In the genomic region with DNA sequence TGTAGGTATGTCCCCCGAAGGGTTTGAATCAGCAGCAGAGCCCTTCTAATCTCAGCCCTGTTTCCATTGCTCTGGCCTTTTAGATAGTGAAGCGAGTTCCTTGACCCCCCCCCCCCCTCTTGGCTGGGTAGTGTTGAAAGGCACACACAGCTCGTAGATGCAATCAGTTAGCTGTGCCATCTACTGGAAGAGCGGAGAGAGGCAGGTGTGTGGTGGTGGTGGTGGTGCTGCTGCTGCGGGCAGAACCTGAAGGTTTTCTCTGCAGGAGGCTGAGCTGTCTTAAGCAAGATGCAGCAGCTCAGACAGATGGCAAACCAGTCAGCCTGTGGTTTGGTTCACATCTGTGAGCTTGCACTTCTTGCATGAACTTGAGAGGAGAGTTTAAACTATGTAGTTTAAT, we compare ENCODE assay signal across 11 mouse cellular contexts. TPM values are rescaled to one million over a fixed set of nuclear protein-coding genes. Genes with fewer than 3 reads are reported as not detected.
DNase-seq lines count a peak whose midpoint lies in the region; ATAC-seq and TF ChIP-seq lines count a peak whose summit lies in the region.
"Had no signal": no experiment of that assay in that cellular context is flagged by ENCODE, and none has a peak within 500 bp of the region (broad histone marks: within the 10 kb centered on the region; RNA-seq: fewer than 3 reads in every experiment).

No protein-coding gene starts in this region.

- ATAC-seq in intestine, embryonic 16.5 days = 0 out of 2 replicates have a peak, but pooled peaks have one; percentile 38
- no peak for ATAC-seq in intestine, embryonic 15.5 days
- 0 out of 2 replicates have a peak, but pooled peaks have one; percentile 49 for ATAC-seq in megakaryocyte-erythroid progenitor cell, adult 5-6 weeks (replicated peaks; ENCODE audit: low FRiP score, low TSS enrichment, poor library complexity, severe bottlenecking)

- H3K36me3 ChIP-seq in intestine, embryonic 16.5 days (ENCODE audit: control insufficient read depth, insufficient read depth, low read length) = no peaks in the 10 kb centered on the region
- no peaks in the 10 kb centered on the region for H3K36me3 ChIP-seq in intestine, embryonic 15.5 days
- H3K36me3 ChIP-seq in E14TG2a.4 (ENCODE audit: insufficient read depth, low read length) = no peaks in the 10 kb centered on the region
- H3K36me3 ChIP-seq: lung, embryonic 15.5 days had no signal

- DNase-seq in A20 (ENCODE audit: low read depth, low spot score) = peak; percentile 75
- no peak for DNase-seq in Muller cell, postnatal 12 days (ENCODE audit: inconsistent ontology term)
- DNase-seq in adrenal gland, adult (ENCODE audit: inconsistent age in 2 of 2, low spot score in 1 of 2) = no peak
- DNase-seq: kidney, adult 8-10 months had no signal

- H3K9ac ChIP-seq in intestine, embryonic 16.5 days (ENCODE audit: low read depth, low read length) = no peak overlapping the region
- no peak overlapping the region for H3K9ac ChIP-seq in intestine, embryonic 15.5 days
- H3K9ac ChIP-seq: lung, embryonic 15.5 days had no signal

- no peaks in the 10 kb centered on the region for H3K27me3 ChIP-seq in intestine, embryonic 16.5 days (replicated peaks; ENCODE audit: control insufficient read depth, insufficient read depth, low read length)
- no peaks in the 10 kb centered on the region for H3K27me3 ChIP-seq in intestine, embryonic 15.5 days (replicated peaks)
- peaks cover 12% of the 10 kb centered on the region for H3K27me3 ChIP-seq in E14TG2a.4 (ENCODE audit: insufficient read depth, low read length)
- H3K27me3 ChIP-seq: lung, embryonic 15.5 days had no signal

- no peak overlapping the region for H3K4me2 ChIP-seq in intestine, embryonic 16.5 days (ENCODE audit: low read depth, low read length)
- no peak overlapping the region for H3K4me2 ChIP-seq in intestine, embryonic 15.5 days (replicated peaks)
- H3K4me2 ChIP-seq: lung, embryonic 15.5 days had no signal

- H3K4me3 ChIP-seq in intestine, embryonic 16.5 days (ENCODE audit: low read length) = no peak overlapping the region
- H3K4me3 ChIP-seq in intestine, embryonic 15.5 days (replicated peaks) = no peak overlapping the region
- no peak overlapping the region for H3K4me3 ChIP-seq in E14TG2a.4 (replicated peaks; ENCODE audit: low read length)
- H3K4me3 ChIP-seq: lung, embryonic 15.5 days had no signal

- WGBS in intestine, embryonic 16.5 days = 40% methylated on average over 5 of the region's 5 CpGs
- 38% methylated on average over 5 of the region's 5 CpGs for whole genome bisulfite sequencing in intestine, embryonic 15.5 days

- no peak overlapping the region for H3K27ac ChIP-seq in intestine, embryonic 16.5 days (ENCODE audit: low read length)
- H3K27ac ChIP-seq in intestine, embryonic 15.5 days = no peak overlapping the region
- H3K27ac ChIP-seq: lung, embryonic 15.5 days had no signal

- no peaks in the 10 kb centered on the region for H3K4me1 ChIP-seq in intestine, embryonic 16.5 days (ENCODE audit: control insufficient read depth, insufficient read depth, low read length)
- H3K4me1 ChIP-seq in intestine, embryonic 15.5 days (replicated peaks) = no peaks in the 10 kb centered on the region
- H3K4me1 ChIP-seq in E14TG2a.4 (replicated peaks; ENCODE audit: low read depth, low read length) = peaks cover 9% of the 10 kb centered on the region
- H3K4me1 ChIP-seq: lung, embryonic 15.5 days had no signal

- TF ChIP-seq CTCF in E14TG2a.4 (conservative IDR thresholded peaks at IDR 0.05; ENCODE audit: low read length) = 0 out of 2 replicates have a peak, but pooled peaks have one; percentile 5

- no peaks in the 10 kb centered on the region for H3K9me3 ChIP-seq in intestine, embryonic 16.5 days (ENCODE audit: control insufficient read depth, low read length)
- no peaks in the 10 kb centered on the region for H3K9me3 ChIP-seq in intestine, embryonic 15.5 days
- H3K9me3 ChIP-seq in E14TG2a.4 (ENCODE audit: low read length) = no peaks in the 10 kb centered on the region
- H3K9me3 ChIP-seq: lung, embryonic 15.5 days had no signal

RNA-seq across cellular contexts. Expression of a gene that starts 13.9 kb away (rescaled TPM):
- 93.8 and 157 TPM in 2 replicates for polyA plus RNA-seq in intestine, embryonic 16.5 days (2015; fragmentation: Nextera tagmentation; extraction: Ambion mirVana)
- polyA plus RNA-seq in intestine, embryonic 15.5 days (2015; fragmentation: Nextera tagmentation; extraction: Ambion mirVana) = 37.5 and 60.8 TPM in 2 replicates
- total RNA-seq in megakaryocyte-erythroid progenitor cell, adult 5-6 weeks (2014; fragmentation: Nextera tagmentation) = not detected in 2 replicates
- total RNA-seq in megakaryocyte-erythroid progenitor cell, adult 5-6 weeks (2017) = not detected in 2 replicates
- total RNA-seq: left cerebral cortex, adult 8-10 months had no signal
- polyA plus RNA-seq: lung, embryonic 15.5 days had no signal

RNA-seq across cellular contexts. Expression of a gene that starts 35.2 kb away (rescaled TPM):
- 362 and 472 TPM in 2 replicates for polyA plus RNA-seq in intestine, embryonic 16.5 days (2015; fragmentation: Nextera tagmentation; extraction: Ambion mirVana)
- polyA plus RNA-seq in intestine, embryonic 15.5 days (2015; fragmentation: Nextera tagmentation; extraction: Ambion mirVana) = 175 and 231 TPM in 2 replicates
- not detected in 2 replicates for total RNA-seq in megakaryocyte-erythroid progenitor cell, adult 5-6 weeks (2014; fragmentation: Nextera tagmentation)
- not detected in 2 replicates for total RNA-seq in megakaryocyte-erythroid progenitor cell, adult 5-6 weeks (2017)
- total RNA-seq: heart, adult 8-10 months had no signal
- polyA plus RNA-seq: lung, embryonic 15.5 days had no signal
